Mouse (Mus musculus): ENCODE data around the gene Uck1.

Gene Uck1

DNA sequence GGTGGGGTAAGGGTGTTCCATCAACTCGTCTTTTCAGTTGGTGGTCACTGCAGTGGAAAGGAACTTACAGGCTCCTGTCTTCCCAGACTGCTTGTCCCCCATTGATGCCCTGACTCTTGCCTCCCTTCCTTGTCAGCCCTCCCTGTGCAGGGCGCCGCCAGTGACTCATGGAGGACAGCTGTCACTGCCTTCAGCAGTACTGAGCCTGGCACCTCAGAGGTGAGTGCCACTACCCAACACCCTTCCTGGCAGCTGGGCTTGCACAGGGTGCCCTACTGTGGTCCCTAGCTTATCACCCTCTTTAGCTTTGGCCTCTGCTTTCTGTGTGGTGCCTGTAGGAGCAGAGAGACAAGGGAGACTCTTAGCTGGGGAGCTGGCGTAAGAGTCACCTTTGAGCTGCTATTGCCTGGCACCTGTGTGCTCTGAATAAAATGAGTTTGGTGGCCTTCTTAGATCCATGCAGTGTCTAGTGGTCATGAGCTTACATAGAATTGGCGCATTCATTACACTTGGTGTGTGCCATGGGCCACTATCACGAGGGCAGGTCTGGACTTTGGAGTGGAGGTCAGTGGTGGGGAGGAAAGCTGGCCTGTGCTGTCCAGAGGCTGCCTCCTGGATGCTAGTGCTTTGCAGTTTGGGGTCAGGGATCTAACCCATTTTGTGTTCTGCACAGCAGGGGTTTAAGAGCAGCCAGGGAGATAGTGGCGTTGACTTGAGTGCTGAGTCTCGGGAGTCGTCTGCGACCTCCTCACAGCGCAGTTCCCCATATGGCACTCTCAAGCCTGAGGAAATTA, 41.2 kb downstream of the Uck1 start:
- no peak for DNase-seq (ENCODE audit: low read depth, low spot score)

DNA sequence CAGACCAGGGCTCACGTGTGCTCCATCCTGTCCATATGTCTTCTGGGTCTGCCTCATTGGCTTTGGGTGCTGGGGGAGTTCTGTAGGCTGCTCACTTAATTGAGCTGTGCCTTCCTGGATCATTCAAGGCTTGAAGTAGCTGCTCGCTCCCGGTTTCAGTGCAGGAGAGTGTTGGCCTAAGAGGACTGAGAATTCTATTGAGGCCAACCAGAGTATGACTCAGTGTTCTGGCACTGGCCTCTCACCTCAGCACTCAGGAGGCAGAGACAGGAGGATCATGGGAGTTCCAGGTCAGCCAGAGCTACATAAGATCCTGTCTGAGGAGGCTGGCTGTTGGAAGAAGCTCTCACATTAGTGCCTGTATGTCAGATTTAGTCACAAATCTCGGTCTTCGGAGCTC, 41.8 kb downstream of the Uck1 start:
- no peak for DNase-seq (ENCODE audit: low read depth, low spot score)

DNA sequence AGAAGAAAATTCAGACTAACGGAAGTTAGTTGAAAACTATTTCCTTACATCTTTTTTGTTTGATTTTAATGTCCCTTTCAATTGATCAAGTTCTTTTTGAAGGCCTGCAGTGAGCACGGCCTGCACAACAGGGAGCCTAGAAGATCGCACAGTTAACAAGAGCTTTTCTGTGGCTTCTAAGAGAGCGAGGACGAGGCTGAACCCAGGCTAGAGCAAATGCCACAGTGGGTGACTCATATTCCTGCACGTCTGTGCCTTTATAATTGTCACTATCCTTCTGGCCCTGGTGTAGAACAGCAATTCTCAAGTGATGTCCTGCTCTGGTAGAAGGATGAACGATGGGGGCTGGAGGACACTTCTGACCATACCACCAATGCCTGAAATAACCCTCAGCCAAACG, 42.3 kb downstream of the Uck1 start:
- DNase-seq (ENCODE audit: low read depth, low spot score): no peak

DNA sequence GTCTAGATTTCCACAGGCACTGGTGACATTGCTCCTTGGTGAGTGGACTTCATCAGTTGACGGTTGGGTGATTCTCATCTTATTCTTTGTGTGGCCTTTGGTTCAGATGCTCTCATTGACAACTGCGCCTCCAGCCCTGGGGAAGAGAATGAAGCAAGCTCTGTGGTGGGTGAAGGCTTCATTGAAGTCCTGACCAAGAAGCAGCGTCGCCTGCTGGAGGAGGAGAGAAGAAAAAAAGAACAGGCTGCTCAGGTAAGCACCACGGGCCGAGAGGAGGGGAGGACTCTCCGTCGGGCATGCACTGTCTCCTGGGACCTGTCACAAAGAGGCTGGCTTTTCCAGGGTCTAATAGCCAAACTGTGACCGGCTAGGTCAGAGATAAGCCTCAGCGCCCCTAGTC, 43.5 kb downstream of the Uck1 start:
- DNase-seq (ENCODE audit: low read depth, low spot score): no peak

DNA sequence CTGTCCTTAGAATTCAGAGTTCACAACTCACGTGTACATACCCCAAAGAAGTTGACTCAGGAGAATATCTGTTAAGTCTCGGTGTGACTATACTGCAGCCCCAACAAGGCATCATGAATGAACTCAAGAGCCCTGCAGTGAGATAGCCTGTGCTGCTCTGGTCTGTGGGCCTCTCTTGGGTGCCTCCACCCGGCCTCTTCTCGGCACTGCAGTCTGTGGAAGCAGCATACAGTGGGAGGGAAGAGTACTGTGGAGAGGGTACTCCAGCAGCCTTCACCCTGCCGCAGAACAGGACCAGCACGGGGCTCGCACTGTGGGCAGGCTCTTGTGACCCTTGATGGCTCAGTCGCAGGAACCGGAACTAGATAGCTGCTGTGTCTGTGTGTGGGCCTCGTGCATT, 44.4 kb downstream of the Uck1 start:
- DNase-seq (ENCODE audit: low read depth, low spot score): no peak

DNA sequence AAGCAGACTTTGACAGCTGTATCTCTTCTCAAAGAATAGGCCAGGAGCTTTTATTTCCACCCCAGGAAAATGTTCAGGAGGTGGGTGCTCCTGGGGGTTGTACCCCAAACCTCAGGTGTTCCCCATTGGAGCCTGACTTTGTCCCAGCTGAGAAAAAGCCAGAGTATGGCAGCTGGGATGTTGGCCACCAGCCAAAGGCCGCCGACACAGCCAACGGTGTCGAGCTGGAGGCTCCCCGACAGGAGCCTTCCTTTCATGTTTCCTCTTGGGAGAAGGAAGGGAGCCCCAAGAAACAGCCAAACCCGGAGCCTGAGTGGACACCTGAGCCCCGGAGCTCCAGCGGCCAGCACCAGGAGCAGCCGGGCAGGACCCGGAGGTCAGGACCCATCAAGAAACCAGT, 47.0 kb downstream of the Uck1 start:
- DNase-seq (ENCODE audit: low read depth, low spot score): no peak

DNA sequence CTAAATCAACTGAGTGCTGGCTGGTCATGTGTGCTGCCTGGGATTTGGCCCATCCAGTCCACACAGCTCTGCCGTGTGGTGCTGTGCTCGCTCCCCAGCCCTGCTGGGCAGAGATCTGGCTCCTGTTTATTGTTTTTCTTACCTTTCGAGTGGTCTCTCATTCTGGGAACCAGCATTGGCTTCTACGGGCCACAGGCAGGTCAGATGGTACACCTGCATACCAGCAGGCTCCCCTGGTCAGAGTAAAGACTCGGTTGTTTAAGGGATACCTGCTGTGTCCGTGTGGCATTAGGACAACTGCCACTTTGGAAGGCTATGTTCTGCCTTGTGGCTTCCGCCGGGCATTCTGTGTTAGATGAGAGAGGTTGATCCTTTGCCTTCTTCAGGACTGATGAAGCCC, 48.3 kb downstream of the Uck1 start:
- DNase-seq (ENCODE audit: low read depth, low spot score): no peak

DNA sequence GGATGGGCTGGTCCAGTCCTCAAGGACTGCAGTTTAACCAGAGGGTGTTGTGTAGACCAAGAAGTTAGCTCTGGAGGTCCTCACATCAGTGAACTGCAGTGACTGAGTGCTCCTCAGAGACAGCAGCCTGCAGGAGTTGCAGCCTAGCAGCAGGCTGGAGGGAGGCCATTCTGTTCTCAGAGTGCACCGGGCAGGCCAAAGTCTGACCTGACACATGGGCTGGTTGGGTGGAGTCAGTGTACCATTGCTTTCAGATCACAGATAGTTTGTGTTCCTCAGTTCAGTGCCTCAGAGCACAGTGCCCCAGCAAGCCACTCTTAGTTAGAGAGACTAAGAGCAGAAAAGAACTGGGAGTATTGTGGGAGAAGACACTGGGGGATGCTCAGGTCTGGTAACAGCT, 52.3 kb downstream of the Uck1 start:
- no peak for DNase-seq (ENCODE audit: low read depth, low spot score)
